ENCODE assay signal across 24 mouse cellular contexts in the genomic region with DNA sequence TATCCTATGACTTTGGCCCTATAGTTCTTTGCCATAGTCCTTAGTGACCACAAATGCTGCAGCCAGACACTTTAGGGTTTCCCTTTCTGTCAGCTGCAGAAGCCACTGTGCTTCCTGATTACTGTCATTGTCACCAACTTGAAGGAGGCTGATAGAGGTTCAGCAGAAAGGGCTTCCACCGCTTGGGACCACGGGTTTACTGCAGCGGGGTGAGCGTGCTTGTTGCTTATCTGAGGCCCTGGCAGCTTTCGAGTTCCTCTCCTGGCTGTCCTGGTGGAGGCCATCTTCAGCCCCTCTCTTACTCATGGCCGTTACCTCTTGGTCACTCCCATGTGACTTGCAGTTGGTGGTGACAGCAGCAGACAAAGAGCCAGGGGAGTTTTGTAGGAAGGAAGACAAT. TPM values are rescaled to one million over a fixed set of nuclear protein-coding genes. Genes with fewer than 3 reads are reported as not detected.
DNase-seq lines count a peak whose midpoint lies in the region; ATAC-seq and TF ChIP-seq lines count a peak whose summit lies in the region.
"Had no signal": no experiment of that assay in that cellular context is flagged by ENCODE, and none has a peak within 500 bp of the region (broad histone marks: within the 10 kb centered on the region; RNA-seq: fewer than 3 reads in every experiment).

No protein-coding gene starts in this region.

- 93% methylated on average over 6 of the region's 6 CpGs for WGBS in hindbrain, embryonic 10.5 days
- 85% methylated on average over 6 of the region's 6 CpGs for WGBS in hindbrain, embryonic 12.5 days

- no peak for TF ChIP-seq POLR2A in bone marrow macrophage, adult 2 months (IDR thresholded peaks at IDR 0.05; ENCODE audit: borderline replicate concordance, low read depth, low read length)

- no peaks in the 10 kb centered on the region for H3K27me3 ChIP-seq in hindbrain, embryonic 10.5 days (ENCODE audit: insufficient read depth, poor library complexity, severe bottlenecking)
- H3K27me3 ChIP-seq in hindbrain, embryonic 12.5 days, result no peaks in the 10 kb centered on the region
- H3K27me3 ChIP-seq: forebrain, embryonic 15.5 days; heart, embryonic 15.5 days had no signal

- H3K4me2 ChIP-seq in hindbrain, embryonic 12.5 days (replicated peaks), result no peak overlapping the region
- H3K4me2 ChIP-seq: forebrain, embryonic 15.5 days; heart, embryonic 15.5 days had no signal

- H3K36me3 ChIP-seq in hindbrain, embryonic 10.5 days, result no peaks in the 10 kb centered on the region
- H3K36me3 ChIP-seq in hindbrain, embryonic 12.5 days, result no peaks in the 10 kb centered on the region
- H3K36me3 ChIP-seq: forebrain, embryonic 15.5 days had no signal

- H3K4me1 ChIP-seq in hindbrain, embryonic 10.5 days (replicated peaks), result peaks cover 57% of the 10 kb centered on the region
- H3K4me1 ChIP-seq in hindbrain, embryonic 12.5 days, result peaks cover 21% of the 10 kb centered on the region
- peaks cover 28% of the 10 kb centered on the region for H3K4me1 ChIP-seq in bone marrow macrophage, adult 2 months (ENCODE audit: control insufficient read depth, insufficient read depth, low read length)
- H3K4me1 ChIP-seq: forebrain, embryonic 15.5 days had no signal

- no peak for TF ChIP-seq CTCF in bone marrow macrophage, adult 2 months (IDR thresholded peaks at IDR 0.05; ENCODE audit: low read depth, low read length)

- H3K4me3 ChIP-seq in hindbrain, embryonic 10.5 days, result no peak overlapping the region
- H3K4me3 ChIP-seq in hindbrain, embryonic 12.5 days, result no peak overlapping the region
- no peak overlapping the region for H3K4me3 ChIP-seq in bone marrow macrophage, adult 2 months (ENCODE audit: insufficient read depth, low read length)
- H3K4me3 ChIP-seq: embryonic facial prominence, embryonic 10.5 days; forebrain, embryonic 15.5 days; heart, adult 2 months; heart, embryonic 15.5 days had no signal

- 0 out of 2 replicates have a peak overlapping the region, but pooled peaks have one; percentile 24 for H3K27ac ChIP-seq in hindbrain, embryonic 10.5 days
- H3K27ac ChIP-seq in hindbrain, embryonic 12.5 days, result no peak overlapping the region
- peak overlapping the region; percentile 16 for H3K27ac ChIP-seq in bone marrow macrophage, adult 2 months (ENCODE audit: insufficient read depth, low read depth, low read length)
- H3K27ac ChIP-seq: embryonic facial prominence, embryonic 10.5 days; forebrain, embryonic 15.5 days; heart, adult 2 months; heart, embryonic 15.5 days had no signal

- no peak for ATAC-seq in hindbrain, embryonic 12.5 days (ENCODE audit: low FRiP score)
- peak; percentile 43 for ATAC-seq in megakaryocyte progenitor cell, adult 5-6 weeks (replicated peaks; ENCODE audit: poor library complexity)
- ATAC-seq: CD4-positive, CD25-positive, alpha-beta regulatory T cell, adult 4 months; forebrain, embryonic 15.5 days; hindbrain, embryonic 16.5 days; inflammation-experienced regulatory T-cells, adult 6 months; intestine, postnatal 0 days had no signal

- H3K9me3 ChIP-seq in hindbrain, embryonic 10.5 days, result no peaks in the 10 kb centered on the region
- H3K9me3 ChIP-seq in hindbrain, embryonic 12.5 days (replicated peaks), result no peaks in the 10 kb centered on the region
- H3K9me3 ChIP-seq: embryonic facial prominence, embryonic 10.5 days; forebrain, embryonic 15.5 days; G1E; heart, embryonic 15.5 days had no signal

- DNase-seq in hindbrain, embryonic 10.5 days (ENCODE audit: low spot score), result no peak
- DNase-seq in 416B (ENCODE audit: low read depth), result peak; percentile 94
- DNase-seq in spleen, adult 18-20 months, result no peak
- DNase-seq: adrenal gland, postnatal 10 days; B cell, adult 2 months; cerebellum, adult 11-12 months; cerebellum, adult 9-11 months; cerebellum, postnatal 36 days; gastrocnemius, postnatal 36 days; heart, adult 2 months; heart, postnatal 14 days had no signal

- H3K9ac ChIP-seq in hindbrain, embryonic 12.5 days, result no peak overlapping the region
- H3K9ac ChIP-seq: forebrain, embryonic 15.5 days; heart, embryonic 15.5 days had no signal

RNA-seq across cellular contexts. Expression of gene Gm45837, which starts 21.4 kb away (rescaled TPM):
- 0.82 and 1.3 TPM in 2 replicates for polyA plus RNA-seq in hindbrain, embryonic 10.5 days (2016; fragmentation: Nextera tagmentation; extraction: Ambion mirVana)
- polyA plus RNA-seq in hindbrain, embryonic 12.5 days (2016; fragmentation: Nextera tagmentation; extraction: Ambion mirVana), result not detected in 2 replicates
- 8.7 and 11.2 TPM in 2 replicates for polyA plus RNA-seq in bone marrow macrophage, adult 2 months (2012; ENCODE audit: insufficient read depth, insufficient read length, missing spikeins)
- not detected in 2 replicates for total RNA-seq in megakaryocyte progenitor cell, adult 5-6 weeks (2015)
- total RNA-seq in megakaryocyte progenitor cell, adult 5-6 weeks (2017), result not detected in 2 replicates
- total RNA-seq: G1E; heart, adult 2 months; heart, postnatal 14 days had no signal
- polyA plus RNA-seq: embryonic facial prominence, embryonic 10.5 days; embryonic facial prominence, embryonic 14.5 days; forebrain, embryonic 15.5 days; heart, adult 2 months; heart, embryonic 15.5 days; hindbrain, embryonic 11.5 days; intestine, postnatal 0 days had no signal

RNA-seq across cellular contexts. Expression of gene Pde2a, which starts 32.2 kb away (rescaled TPM):
- 18.3 and 30.3 TPM in 2 replicates for polyA plus RNA-seq in hindbrain, embryonic 10.5 days (2016; fragmentation: Nextera tagmentation; extraction: Ambion mirVana)
- 26.9 and 27.4 TPM in 2 replicates for polyA plus RNA-seq in hindbrain, embryonic 12.5 days (2016; fragmentation: Nextera tagmentation; extraction: Ambion mirVana)
- polyA plus RNA-seq in bone marrow macrophage, adult 2 months (2012; ENCODE audit: insufficient read depth, insufficient read length, missing spikeins), result 2.6 and 3.5 TPM in 2 replicates
- total RNA-seq in megakaryocyte progenitor cell, adult 5-6 weeks (2015), result 24.1 and 25.6 TPM in 2 replicates
- total RNA-seq in megakaryocyte progenitor cell, adult 5-6 weeks (2017), result 30.8 and 30.9 TPM in 2 replicates
- polyA plus RNA-seq: G1E had no signal

RNA-seq across cellular contexts. Expression of gene Arap1, which starts 41.4 kb away (rescaled TPM):
- 14.7 and 19.2 TPM in 2 replicates for polyA plus RNA-seq in hindbrain, embryonic 10.5 days (2016; fragmentation: Nextera tagmentation; extraction: Ambion mirVana)
- polyA plus RNA-seq in hindbrain, embryonic 12.5 days (2016; fragmentation: Nextera tagmentation; extraction: Ambion mirVana), result 17.2 and 26.9 TPM in 2 replicates
- 326 and 363 TPM in 2 replicates for polyA plus RNA-seq in bone marrow macrophage, adult 2 months (2012; ENCODE audit: insufficient read depth, insufficient read length, missing spikeins)
- 34.3 and 41.2 TPM in 2 replicates for total RNA-seq in megakaryocyte progenitor cell, adult 5-6 weeks (2015)
- total RNA-seq in megakaryocyte progenitor cell, adult 5-6 weeks (2017), result 63.1 and 89.4 TPM in 2 replicates

Comparison
In these comparisons a context has a peak if more than half of its experiments do, and no peak if none do; other contexts are left out.
1. RNA of gene Arap1, which starts 41.4 kb away (polyA plus RNA-seq): 326 to 363 TPM in bone marrow macrophage, adult 2 months; 14.7 to 19.2 TPM in hindbrain, embryonic 10.5 days and 17.2 to 26.9 TPM in hindbrain, embryonic 12.5 days; every median in the first group is over 10 times any median in the second.